Mouse (Mus musculus): Measurements from ENCODE around the gene Alpk1. TPM values are rescaled to one million over a fixed set of nuclear protein-coding genes. Genes with fewer than 3 reads are reported as not detected.

The Alpk1 gene
- polyA plus RNA-seq, 1 experiment, result 2.0 TPM

GRCm38 (mm10) chr3:127713112-127713511, 67.2 kb downstream of the Alpk1 start:
- TF ChIP-seq CTCF (IDR thresholded peaks at IDR 0.05; ENCODE audit: borderline replicate concordance, insufficient read depth, low read depth, low read length) (no peak), POLR2A (IDR thresholded peaks at IDR 0.05; ENCODE audit: borderline replicate concordance, insufficient read depth, low read length) (no peak)
- DNase-seq, result no peak
- no peak overlapping the region for H3K4me3 ChIP-seq (replicated peaks; ENCODE audit: insufficient read depth, low read depth, low read length)
- H3K4me1 ChIP-seq (ENCODE audit: control insufficient read depth, insufficient read depth, low read length), result no peaks in the 10 kb centered on the region
- no peaks in the 10 kb centered on the region; the same call in 1 of the 2 replicates for H3K27me3 ChIP-seq (ENCODE audit: control insufficient read depth, insufficient read depth, low read length)
- 38% methylated on average over 9 of the region's 9 CpGs for WGBS
- no peak overlapping the region for H3K27ac ChIP-seq (ENCODE audit: insufficient read depth, low read length)

DNA sequence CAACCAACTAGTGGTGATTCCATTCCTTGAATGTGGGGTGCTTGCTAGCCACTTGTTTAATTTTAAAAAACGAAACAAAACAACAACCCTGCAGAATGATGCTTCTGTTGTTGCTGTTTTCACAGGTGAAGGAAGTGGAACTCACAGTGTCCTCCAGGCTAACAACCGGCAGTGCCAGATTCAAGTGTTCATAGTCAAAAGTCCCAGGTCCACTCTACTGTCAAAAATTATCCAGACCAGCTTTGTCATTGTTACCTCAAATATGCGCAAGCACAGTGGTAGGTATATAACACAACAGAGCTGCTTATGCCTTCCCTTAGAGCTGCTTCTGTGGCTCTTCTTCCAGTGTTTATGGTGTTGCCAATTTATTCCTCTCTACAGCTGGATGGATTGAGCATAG, 68.8 kb downstream of the Alpk1 start:
- no peak overlapping the region for H3K27ac ChIP-seq (ENCODE audit: insufficient read depth, low read length)
- H3K27me3 ChIP-seq (ENCODE audit: control insufficient read depth, insufficient read depth, low read length), result peaks cover 2% of the 10 kb centered on the region; the same call in 1 of the 2 replicates
- WGBS, result 82% methylated on average over 3 of the region's 3 CpGs
- no peaks in the 10 kb centered on the region for H3K4me1 ChIP-seq (ENCODE audit: control insufficient read depth, insufficient read depth, low read length)
- no peak for DNase-seq
- no peak overlapping the region for H3K4me3 ChIP-seq (replicated peaks; ENCODE audit: insufficient read depth, low read depth, low read length)
- TF ChIP-seq CTCF (IDR thresholded peaks at IDR 0.05; ENCODE audit: borderline replicate concordance, insufficient read depth, low read depth, low read length), result no peak
- TF ChIP-seq POLR2A (IDR thresholded peaks at IDR 0.05; ENCODE audit: borderline replicate concordance, insufficient read depth, low read length), result no peak

DNA sequence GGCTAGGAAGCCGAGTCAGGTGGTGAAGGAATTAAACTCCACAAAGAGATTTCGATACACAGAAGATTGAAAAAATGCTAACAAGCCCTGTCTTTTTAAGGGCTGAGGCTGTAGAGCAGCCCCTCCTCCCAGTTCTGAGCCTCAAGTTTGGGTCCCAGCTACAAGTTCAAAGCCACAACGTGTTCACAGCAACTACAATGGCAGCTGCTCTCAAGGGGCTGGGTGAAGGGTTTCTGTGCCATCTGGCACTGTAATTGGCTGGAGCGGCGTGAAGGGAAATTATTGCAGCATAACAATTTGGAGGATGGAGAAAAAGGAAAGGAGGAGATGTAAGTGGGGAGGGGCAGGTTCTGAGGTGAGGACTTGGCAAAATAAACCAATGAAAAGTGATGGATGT, 73.2 kb downstream of the Alpk1 start:
- H3K27me3 ChIP-seq (ENCODE audit: control insufficient read depth, insufficient read depth, low read length), result peaks cover 2% of the 10 kb centered on the region; the same call in 1 of the 2 replicates
- 29% methylated on average over 5 of the region's 5 CpGs for WGBS
- no peak for DNase-seq
- H3K27ac ChIP-seq (ENCODE audit: insufficient read depth, low read length), result no peak overlapping the region
- TF ChIP-seq POLR2A (IDR thresholded peaks at IDR 0.05; ENCODE audit: borderline replicate concordance, insufficient read depth, low read length), result no peak
- no peak for TF ChIP-seq CTCF (IDR thresholded peaks at IDR 0.05; ENCODE audit: borderline replicate concordance, insufficient read depth, low read depth, low read length)
- no peaks in the 10 kb centered on the region for H3K4me1 ChIP-seq (ENCODE audit: control insufficient read depth, insufficient read depth, low read length)
- no peak overlapping the region for H3K4me3 ChIP-seq (replicated peaks; ENCODE audit: insufficient read depth, low read depth, low read length)

DNA sequence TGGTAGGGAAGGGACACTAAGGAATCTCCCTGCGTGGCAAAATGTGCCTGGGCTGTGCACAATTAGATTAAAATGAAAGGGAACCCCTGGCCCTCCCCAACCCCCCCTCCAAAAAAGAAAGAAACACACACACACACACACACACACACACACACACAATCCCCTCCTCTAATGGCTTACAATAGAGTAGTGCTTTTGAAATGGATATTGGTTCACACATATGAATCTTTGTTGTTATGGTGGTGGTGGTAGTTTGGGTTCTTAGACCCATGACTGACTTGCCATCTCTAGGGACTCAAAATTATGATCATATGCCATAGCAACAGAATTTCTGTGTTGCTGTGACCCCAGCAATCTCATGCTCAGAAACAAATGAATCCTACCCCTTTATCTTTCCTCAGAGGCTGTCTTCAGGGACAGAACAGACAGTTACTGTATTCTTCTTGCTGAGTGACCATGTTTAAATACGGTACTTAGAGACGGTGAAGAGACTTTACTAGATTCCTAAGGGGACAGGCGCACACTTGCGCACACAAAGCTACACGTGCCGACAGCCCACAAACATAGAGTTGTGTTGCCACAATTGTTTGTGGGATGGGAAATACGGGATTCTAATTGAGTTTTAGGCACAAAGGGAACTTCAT, 73.8 kb downstream of the Alpk1 start:
- 34% methylated on average over 8 of the region's 8 CpGs for WGBS

DNA sequence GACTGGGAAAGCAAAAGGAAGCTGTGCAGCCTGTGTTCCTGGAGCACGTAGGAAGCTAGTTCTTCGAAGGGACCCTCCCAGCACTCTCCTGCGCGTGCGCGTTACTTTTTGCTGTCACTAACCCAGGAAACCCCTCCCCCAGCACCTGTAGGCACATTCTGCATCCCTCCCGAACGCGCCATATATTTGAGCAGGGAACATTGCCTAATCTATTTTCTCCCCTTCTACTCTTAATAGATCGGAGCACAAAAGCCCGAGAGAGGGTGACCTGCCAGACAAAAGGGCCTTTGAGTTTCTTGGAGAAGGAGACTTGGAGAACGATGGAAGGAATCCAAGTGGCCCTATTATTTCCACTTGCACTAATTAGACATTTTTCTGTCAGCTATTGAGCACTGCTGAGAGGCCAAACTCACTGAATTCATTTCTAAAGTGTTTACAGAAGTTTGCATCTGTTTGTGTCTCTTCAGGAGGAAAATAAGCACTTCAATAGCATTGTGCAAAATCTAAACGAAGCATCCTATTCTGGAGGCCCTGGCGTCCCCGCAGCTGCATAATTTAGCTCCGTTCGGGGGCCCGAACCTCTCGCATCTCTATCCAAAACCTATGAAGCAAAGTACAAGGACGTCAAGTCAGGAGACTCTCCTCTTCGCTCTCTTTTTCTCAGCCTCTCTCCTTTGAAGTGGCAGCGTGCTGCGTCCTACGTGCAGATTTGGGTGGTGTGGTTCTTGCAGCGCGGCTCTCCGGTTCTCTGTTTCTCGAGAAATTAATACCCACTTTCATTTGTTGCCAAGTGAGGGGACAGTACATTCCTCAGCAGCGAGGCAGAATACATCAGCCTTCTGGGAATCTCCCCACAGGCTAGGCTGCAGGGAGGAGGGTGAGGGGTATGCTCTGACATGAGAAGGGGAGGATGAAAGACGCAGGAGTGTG, 74.5 kb downstream of the Alpk1 start:
- 6% methylated on average over 30 of the region's 30 CpGs for WGBS
- TF ChIP-seq POLR2A (IDR thresholded peaks at IDR 0.05; ENCODE audit: borderline replicate concordance, insufficient read depth, low read length) (no peak), CTCF (IDR thresholded peaks at IDR 0.05; ENCODE audit: borderline replicate concordance, insufficient read depth, low read depth, low read length) (no peak)
- Histone ChIP-seq H3K27ac (ENCODE audit: insufficient read depth, low read length) (no peak overlapping the region), H3K4me3 (replicated peaks; ENCODE audit: insufficient read depth, low read depth, low read length) (no peak overlapping the region), H3K4me1 (ENCODE audit: control insufficient read depth, insufficient read depth, low read length) (no peaks in the 10 kb centered on the region), H3K27me3 (ENCODE audit: control insufficient read depth, insufficient read depth, low read length) (peaks cover 2% of the 10 kb centered on the region; the same call in 1 of the 2 replicates)
- no peak for DNase-seq

More for the DNA sequence above, 73.8 kb downstream of the Alpk1 start:
- no peaks in the 10 kb centered on the region for H3K4me1 ChIP-seq (ENCODE audit: control insufficient read depth, insufficient read depth, low read length)
- no peak for DNase-seq
- TF ChIP-seq POLR2A (IDR thresholded peaks at IDR 0.05; ENCODE audit: borderline replicate concordance, insufficient read depth, low read length), result no peak
- no peak for TF ChIP-seq CTCF (IDR thresholded peaks at IDR 0.05; ENCODE audit: borderline replicate concordance, insufficient read depth, low read depth, low read length)
- H3K27ac ChIP-seq (ENCODE audit: insufficient read depth, low read length), result no peak overlapping the region
- no peak overlapping the region for H3K4me3 ChIP-seq (replicated peaks; ENCODE audit: insufficient read depth, low read depth, low read length)
- H3K27me3 ChIP-seq (ENCODE audit: control insufficient read depth, insufficient read depth, low read length), result peaks cover 2% of the 10 kb centered on the region; the same call in 1 of the 2 replicates

DNA sequence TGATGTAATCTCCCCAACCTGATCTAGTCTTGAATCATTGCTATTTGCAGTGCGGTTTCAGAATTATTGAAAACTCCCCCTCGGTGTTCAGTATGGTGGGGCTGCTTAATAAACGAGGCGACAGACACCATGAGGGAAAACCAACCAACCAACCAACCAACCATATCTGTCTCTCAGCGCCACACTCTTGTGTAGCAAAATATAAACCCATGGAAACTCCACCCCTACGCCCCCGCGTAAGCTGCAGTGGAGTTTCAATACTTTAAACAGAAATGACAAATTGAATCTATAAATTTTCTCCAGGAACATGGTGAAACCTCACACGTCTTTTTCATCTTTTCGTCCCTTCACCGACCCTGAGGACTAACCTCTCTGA, 75.2 kb downstream of the Alpk1 start:
- DNase-seq, result no peak
- no peak overlapping the region for H3K27ac ChIP-seq (ENCODE audit: insufficient read depth, low read length)
- no peak for TF ChIP-seq POLR2A (IDR thresholded peaks at IDR 0.05; ENCODE audit: borderline replicate concordance, insufficient read depth, low read length)
- TF ChIP-seq CTCF (IDR thresholded peaks at IDR 0.05; ENCODE audit: borderline replicate concordance, insufficient read depth, low read depth, low read length), result no peak
- no peaks in the 10 kb centered on the region for H3K4me1 ChIP-seq (ENCODE audit: control insufficient read depth, insufficient read depth, low read length)
- no peak overlapping the region for H3K4me3 ChIP-seq (replicated peaks; ENCODE audit: insufficient read depth, low read depth, low read length)
- 75% methylated on average over 11 of the region's 11 CpGs for WGBS
- H3K27me3 ChIP-seq (ENCODE audit: control insufficient read depth, insufficient read depth, low read length), result peaks cover 2% of the 10 kb centered on the region; the same call in 1 of the 2 replicates

- TF ChIP-seq POLR2A (IDR thresholded peaks at IDR 0.05; ENCODE audit: borderline replicate concordance, insufficient read depth, low read length), result no peak
- no peak for TF ChIP-seq CTCF (IDR thresholded peaks at IDR 0.05; ENCODE audit: borderline replicate concordance, insufficient read depth, low read depth, low read length)
- Histone ChIP-seq H3K4me1 (ENCODE audit: control insufficient read depth, insufficient read depth, low read length) (no peaks in the 10 kb centered on the region), H3K27me3 (ENCODE audit: control insufficient read depth, insufficient read depth, low read length) (no peaks in the 10 kb centered on the region), H3K4me3 (replicated peaks; ENCODE audit: insufficient read depth, low read depth, low read length) (no peak overlapping the region), H3K27ac (ENCODE audit: insufficient read depth, low read length) (no peak overlapping the region)
- WGBS, result 87% methylated on average over 4 of the region's 4 CpGs
- DNase-seq, result no peak
These were observed 79.0 kb downstream of the Alpk1 start for GRCm38 (mm10) chr3:127701196-127701825.
